Mouse (Mus musculus): ENCODE results near the gene Anapc15. TPM values are rescaled to one million over a fixed set of nuclear protein-coding genes. Genes with fewer than 3 reads are reported as not detected.
A peak's percentile ranks its signal among the peaks of the same experiment; 100 is the strongest.

Gene Anapc15
- polyA plus RNA-seq (2015; fragmentation: Nextera tagmentation; extraction: Ambion mirVana), result 76.3 and 77.8 TPM in 2 replicates

- Histone ChIP-seq H3K4me2 (replicated peaks; ENCODE audit: low read depth, low read length) (no peak within 1 kb of the TSS), H3K4me3 (ENCODE audit: low read length) (no peak within 1 kb of the TSS), H3K27me3 (ENCODE audit: insufficient read depth, low read length) (no peaks in the 10 kb centered on the region), H3K9ac (replicated peaks; ENCODE audit: low read length) (no peak within 1 kb of the TSS), H3K9me3 (ENCODE audit: low read length) (no peaks in the 10 kb centered on the region), H3K4me1 (ENCODE audit: insufficient read depth, low read length) (peaks cover 6% of the 10 kb centered on the region), H3K27ac (ENCODE audit: low read length) (no peak within 1 kb of the TSS), H3K36me3 (ENCODE audit: insufficient read depth, low read length) (no peaks in the 10 kb centered on the region)
- 67% methylated on average over 3 of the region's 3 CpGs for WGBS
- no peak for ATAC-seq (ENCODE audit: low FRiP score, low TSS enrichment)
Measured at GRCm38 (mm10) chr7:101863415-101863814, at the start of gene Anapc15. Anapc15 (plus strand) TSS chr7:101863715.

- H3K4me3 ChIP-seq (ENCODE audit: low read length), result peak within 1 kb of the TSS; percentile 44
- H3K9me3 ChIP-seq (ENCODE audit: low read length), result no peaks in the 10 kb centered on the region
- no peak for ATAC-seq (ENCODE audit: low FRiP score, low TSS enrichment)
- peak within 1 kb of the TSS; percentile 55 for H3K4me2 ChIP-seq (replicated peaks; ENCODE audit: low read depth, low read length)
- WGBS, result under 1% methylated on average over 43 of the region's 45 CpGs
- 0 out of 2 replicates have a peak, but pooled peaks cover 1% of the 10 kb centered on the region for H3K36me3 ChIP-seq (ENCODE audit: insufficient read depth, low read length)
- H3K4me1 ChIP-seq (ENCODE audit: insufficient read depth, low read length), result peaks cover 26% of the 10 kb centered on the region
- no peak within 1 kb of the TSS for H3K27ac ChIP-seq (ENCODE audit: low read length)
- H3K27me3 ChIP-seq (ENCODE audit: insufficient read depth, low read length), result peaks cover 60% of the 10 kb centered on the region
- 0 out of 2 replicates have a peak within 1 kb of the TSS, but pooled peaks have one; percentile 29 for H3K9ac ChIP-seq (replicated peaks; ENCODE audit: low read length)
Measured at GRCm38 (mm10) chr7:101817861-101818401, 45.6 kb upstream of the Anapc15 start, which contains the start of gene Phox2a. Phox2a (plus strand) TSS chr7:101818313.

- H3K9me3 ChIP-seq (ENCODE audit: low read length), result no peaks in the 10 kb centered on the region
- ATAC-seq (ENCODE audit: low FRiP score, low TSS enrichment), result no peak
- H3K4me3 ChIP-seq (ENCODE audit: low read length), result peak overlapping the region; percentile 53
- peak overlapping the region; percentile 97 for H3K4me2 ChIP-seq (replicated peaks; ENCODE audit: low read depth, low read length)
- no peak overlapping the region; the same call in 1 of the 2 replicates for H3K9ac ChIP-seq (replicated peaks; ENCODE audit: low read length)
- H3K27ac ChIP-seq (ENCODE audit: low read length), result no peak overlapping the region
- peaks cover 23% of the 10 kb centered on the region for H3K36me3 ChIP-seq (ENCODE audit: insufficient read depth, low read length)
- peaks cover 63% of the 10 kb centered on the region for H3K27me3 ChIP-seq (ENCODE audit: insufficient read depth, low read length)
- peaks cover 31% of the 10 kb centered on the region for H3K4me1 ChIP-seq (ENCODE audit: insufficient read depth, low read length)
- WGBS, result 3% methylated on average over 35 of the region's 35 CpGs
Measured at GRCm38 (mm10) chr7:101820295-101821030, 43.1 kb upstream of the Anapc15 start.

- Histone ChIP-seq H3K4me1 (ENCODE audit: insufficient read depth, low read length) (peaks cover 31% of the 10 kb centered on the region), H3K36me3 (ENCODE audit: insufficient read depth, low read length) (peaks cover 36% of the 10 kb centered on the region), H3K4me2 (replicated peaks; ENCODE audit: low read depth, low read length) (peak overlapping the region; percentile 97), H3K9me3 (ENCODE audit: low read length) (no peaks in the 10 kb centered on the region), H3K27ac (ENCODE audit: low read length) (peak overlapping the region; percentile 74), H3K27me3 (ENCODE audit: insufficient read depth, low read length) (peaks cover 56% of the 10 kb centered on the region), H3K4me3 (ENCODE audit: low read length) (peak overlapping the region; percentile 53), H3K9ac (replicated peaks; ENCODE audit: low read length) (peak overlapping the region; percentile 81)
- 0% methylated on average over 67 of the region's 71 CpGs for WGBS
- peak; percentile 89 for ATAC-seq (ENCODE audit: low FRiP score, low TSS enrichment)
Measured at GRCm38 (mm10) chr7:101821571-101822501, 41.7 kb upstream of the Anapc15 start.

GRCm38 (mm10) chr7:101822836-101823757, 40.4 kb upstream of the Anapc15 start:
- Histone ChIP-seq H3K9ac (replicated peaks; ENCODE audit: low read length) (no peak overlapping the region), H3K27ac (ENCODE audit: low read length) (no peak overlapping the region; the same call in 1 of the 2 replicates), H3K4me3 (ENCODE audit: low read length) (no peak overlapping the region; the same call in 1 of the 2 replicates), H3K4me1 (ENCODE audit: insufficient read depth, low read length) (peaks cover 28% of the 10 kb centered on the region), H3K36me3 (ENCODE audit: insufficient read depth, low read length) (peaks cover 49% of the 10 kb centered on the region), H3K9me3 (ENCODE audit: low read length) (no peaks in the 10 kb centered on the region), H3K4me2 (replicated peaks; ENCODE audit: low read depth, low read length) (peak overlapping the region; percentile 97), H3K27me3 (ENCODE audit: insufficient read depth, low read length) (peaks cover 43% of the 10 kb centered on the region)
- WGBS, result 35% methylated on average over 32 of the region's 32 CpGs
- peak; percentile 20; the same call in 1 of the 2 replicates for ATAC-seq (ENCODE audit: low FRiP score, low TSS enrichment)

- Histone ChIP-seq H3K9ac (replicated peaks; ENCODE audit: low read length) (no peak overlapping the region), H3K27ac (ENCODE audit: low read length) (no peak overlapping the region), H3K36me3 (ENCODE audit: insufficient read depth, low read length) (peaks cover 58% of the 10 kb centered on the region), H3K9me3 (ENCODE audit: low read length) (no peaks in the 10 kb centered on the region), H3K4me1 (ENCODE audit: insufficient read depth, low read length) (peaks cover 24% of the 10 kb centered on the region), H3K4me3 (ENCODE audit: low read length) (no peak overlapping the region), H3K27me3 (ENCODE audit: insufficient read depth, low read length) (peaks cover 34% of the 10 kb centered on the region), H3K4me2 (replicated peaks; ENCODE audit: low read depth, low read length) (no peak overlapping the region)
- ATAC-seq (ENCODE audit: low FRiP score, low TSS enrichment), result no peak
- WGBS, result 74% methylated on average over 18 of the region's 18 CpGs
Measured at GRCm38 (mm10) chr7:101823758-101824630, 39.5 kb upstream of the Anapc15 start.

- Histone ChIP-seq H3K9ac (replicated peaks; ENCODE audit: low read length) (no peak overlapping the region), H3K27me3 (ENCODE audit: insufficient read depth, low read length) (no peaks in the 10 kb centered on the region), H3K4me3 (ENCODE audit: low read length) (no peak overlapping the region), H3K4me2 (replicated peaks; ENCODE audit: low read depth, low read length) (no peak overlapping the region), H3K9me3 (ENCODE audit: low read length) (no peaks in the 10 kb centered on the region), H3K36me3 (ENCODE audit: insufficient read depth, low read length) (peaks cover 88% of the 10 kb centered on the region), H3K4me1 (ENCODE audit: insufficient read depth, low read length) (peaks cover 16% of the 10 kb centered on the region), H3K27ac (ENCODE audit: low read length) (no peak overlapping the region)
- 89% methylated on average over 3 of the region's 3 CpGs for WGBS
- ATAC-seq (ENCODE audit: low FRiP score, low TSS enrichment), result no peak
Measured at GRCm38 (mm10) chr7:101830373-101830772, 33.1 kb upstream of the Anapc15 start.

GRCm38 (mm10) chr7:101831437-101831836, 32.1 kb upstream of the Anapc15 start:
- Histone ChIP-seq H3K4me1 (ENCODE audit: insufficient read depth, low read length) (peaks cover 18% of the 10 kb centered on the region), H3K4me3 (ENCODE audit: low read length) (no peak overlapping the region), H3K9me3 (ENCODE audit: low read length) (no peaks in the 10 kb centered on the region), H3K9ac (replicated peaks; ENCODE audit: low read length) (no peak overlapping the region), H3K4me2 (replicated peaks; ENCODE audit: low read depth, low read length) (no peak overlapping the region), H3K27me3 (ENCODE audit: insufficient read depth, low read length) (no peaks in the 10 kb centered on the region), H3K27ac (ENCODE audit: low read length) (no peak overlapping the region), H3K36me3 (ENCODE audit: insufficient read depth, low read length) (peaks cover 77% of the 10 kb centered on the region)
- 94% methylated on average over 8 of the region's 8 CpGs for WGBS
- ATAC-seq (ENCODE audit: low FRiP score, low TSS enrichment), result no peak

All from kidney, embryonic 16.5 days (tissue).